Mouse (Mus musculus): ENCODE measurements at regions not wholly inside any gene's neighbourhood (a gene's known extent, or its start where the extent isn't known, plus 50 kb on each side); places are given as distances from the start of the nearest gene placed in this dataset.

- ChIA-PET POLR2A (interaction anchor here in 3 of 4 experiments (0.5 to 3.5 kb wide), 10 partner anchors 8 to 218 kb away, joined by 3 to 19 read pairs (median 3); no protein-coding TSS in a partner anchor), CTCF (interaction anchor here in 3 of 4 experiments (0.5 to 0.7 kb wide), 4 partner anchors 42 to 235 kb away, joined by 3 to 6 read pairs (median 4); no protein-coding TSS in a partner anchor)
Observed at GRCm38 (mm10) chr7:63991085-63992010, 52.6 kb upstream of the Klf13 start.

- POLR2A ChIA-PET: interaction anchor here in 2 of 4 experiments (1.0 to 3.5 kb wide), 7 partner anchors 8 to 33 kb away, joined by 3 to 19 read pairs (median 3); no protein-coding TSS in a partner anchor
- CTCF ChIA-PET: no interaction called here
Observed at GRCm38 (mm10) chr7:63990312-63991028, 51.8 kb upstream of the Klf13 start.

- CTCF ChIA-PET: no interaction called here
- POLR2A ChIA-PET: interaction anchor here in 2 of 4 experiments (1.0 to 3.5 kb wide), 5 partner anchors 9 to 33 kb away, joined by 3 to 19 read pairs (median 3); no protein-coding TSS in a partner anchor
Observed at GRCm38 (mm10) chr7:63989736-63990135, 51.0 kb upstream of the Klf13 start.

All from embryonic stem cell, embryonic (primary cell).